Mouse (Mus musculus): ENCODE data around the gene March4.

GRCm38 (mm10) chr1:72406505-72407079 lies 130.1 kb downstream of the March4 start:
- TF ChIP-seq POLR2A (IDR thresholded peaks at IDR 0.05; ENCODE audit: low read depth, low read length), result no peak
- no peak for TF ChIP-seq CTCF (conservative IDR thresholded peaks at IDR 0.05; ENCODE audit: insufficient read depth, insufficient read length, low read depth, low read length)
